Mouse (Mus musculus) megakaryocyte, embryonic 14.5 days (primary cell): Measurements from ENCODE around the gene Zfp827. TPM values are rescaled to one million over a fixed set of nuclear protein-coding genes. Genes with fewer than 3 reads are reported as not detected.

ENCODE experiments used
- H3K27me3 ChIP-seq: replicated peaks from 2 replicates; pipeline ENCODE3; 2012; ENCODE audit warnings: inconsistent platforms
- H3K36me3 ChIP-seq: replicated peaks from 2 replicates; pipeline ENCODE3; 2012; ENCODE audit warnings: low read length, inconsistent platforms, mixed read lengths
- H3K4me1 ChIP-seq: 2 replicates; pipeline ENCODE4 v1.6.1; 2012; ENCODE audit warnings: inconsistent platforms
- H3K4me3 ChIP-seq: replicated peaks from 2 replicates; pipeline ENCODE3; 2012; ENCODE audit warnings: moderate library complexity, mild to moderate bottlenecking, inconsistent platforms
- H3K9me3 ChIP-seq: 2 replicates; pipeline ENCODE4 v1.6.1; 2012; ENCODE audit warnings: inconsistent platforms
- FLI1 ChIP-seq: IDR thresholded peaks from 2 replicates; pipeline ENCODE4 v1.6.1; 2012; ENCODE audit warnings: low read length, inconsistent platforms, mixed read lengths
- GATA1 ChIP-seq: IDR thresholded peaks from 3 replicates; pipeline ENCODE4 v1.6.1; 2012; ENCODE audit warnings: mixed read lengths, low read length, inconsistent platforms, borderline replicate concordance
- polyA plus RNA-seq: library from polyadenylated mRNA; stranded (reverse); fragments of >175 nt; gene quantifications from 2 replicates; pipeline ENCODE4 v1.2.3, GENCODE M21; 2012; ENCODE audit warnings: low replicate concordance; ENCODE audit not compliant: insufficient read depth

Gene Zfp827
- polyA plus RNA-seq, 1 experiment = 2.9 TPM

- no peaks in the 10 kb centered on the region for H3K36me3 ChIP-seq
- H3K9me3 ChIP-seq = peaks cover 10% of the 10 kb centered on the region
- no peak overlapping the region for H3K4me3 ChIP-seq
- TF ChIP-seq GATA1 = no peak
- TF ChIP-seq FLI1 = no peak
- H3K27me3 ChIP-seq = peaks cover 2% of the 10 kb centered on the region
- no peaks in the 10 kb centered on the region; the same call in 1 of the 2 replicates for H3K4me1 ChIP-seq
Measured at GRCm38 (mm10) chr8:79201446-79202147, 173.4 kb downstream of the Zfp827 start.

GRCm38 (mm10) chr8:79206895-79207294 lies 178.7 kb downstream of the Zfp827 start:
- Histone ChIP-seq H3K9me3 (peaks cover 15% of the 10 kb centered on the region), H3K36me3 (no peaks in the 10 kb centered on the region), H3K27me3 (no peaks in the 10 kb centered on the region), H3K4me3 (no peak overlapping the region), H3K4me1 (peaks cover 4% of the 10 kb centered on the region; the same call in 1 of the 2 replicates)
- no peak for TF ChIP-seq GATA1

GRCm38 (mm10) chr8:79208181-79208580 lies 179.9 kb downstream of the Zfp827 start:
- Histone ChIP-seq H3K4me3 (no peak overlapping the region), H3K36me3 (no peaks in the 10 kb centered on the region), H3K27me3 (peaks cover 2% of the 10 kb centered on the region), H3K4me1 (0 out of 2 replicates have a peak, but pooled peaks cover 4% of the 10 kb centered on the region), H3K9me3 (peaks cover 12% of the 10 kb centered on the region)
- TF ChIP-seq GATA1 = no peak
- no peak for TF ChIP-seq FLI1

GRCm38 (mm10) chr8:79208691-79209640 lies 180.7 kb downstream of the Zfp827 start:
- H3K9me3 ChIP-seq = peaks cover 10% of the 10 kb centered on the region
- H3K4me1 ChIP-seq = 0 out of 2 replicates have a peak, but pooled peaks cover 4% of the 10 kb centered on the region
- H3K4me3 ChIP-seq = no peak overlapping the region
- TF ChIP-seq GATA1 (no peak), FLI1 (no peak)
- H3K27me3 ChIP-seq = peaks cover 2% of the 10 kb centered on the region
- no peaks in the 10 kb centered on the region for H3K36me3 ChIP-seq

- Histone ChIP-seq H3K9me3 (peaks cover 9% of the 10 kb centered on the region; the same call in 1 of the 2 replicates), H3K36me3 (no peaks in the 10 kb centered on the region), H3K4me3 (no peak overlapping the region), H3K27me3 (peaks cover 2% of the 10 kb centered on the region), H3K4me1 (0 out of 2 replicates have a peak, but pooled peaks cover 4% of the 10 kb centered on the region)
- TF ChIP-seq FLI1 (no peak), GATA1 (no peak)
Measured at GRCm38 (mm10) chr8:79209641-79210358, 181.6 kb downstream of the Zfp827 start.

GRCm38 (mm10) chr8:79211630-79212029 lies 183.4 kb downstream of the Zfp827 start:
- 0 out of 2 replicates have a peak, but pooled peaks cover 4% of the 10 kb centered on the region for H3K4me1 ChIP-seq
- no peak overlapping the region for H3K4me3 ChIP-seq
- H3K36me3 ChIP-seq = no peaks in the 10 kb centered on the region
- H3K27me3 ChIP-seq = peaks cover 2% of the 10 kb centered on the region
- peaks cover 9% of the 10 kb centered on the region; the same call in 1 of the 2 replicates for H3K9me3 ChIP-seq
- no peak for TF ChIP-seq GATA1
- TF ChIP-seq FLI1 = no peak

- no peaks in the 10 kb centered on the region for H3K4me1 ChIP-seq
- no peak for TF ChIP-seq FLI1
- no peaks in the 10 kb centered on the region for H3K27me3 ChIP-seq
- peaks cover 11% of the 10 kb centered on the region for H3K9me3 ChIP-seq
- no peak overlapping the region for H3K4me3 ChIP-seq
- H3K36me3 ChIP-seq = no peaks in the 10 kb centered on the region
Measured at GRCm38 (mm10) chr8:79222106-79222751, 194.0 kb downstream of the Zfp827 start.

GRCm38 (mm10) chr8:79222752-79223141 lies 194.5 kb downstream of the Zfp827 start:
- no peaks in the 10 kb centered on the region for H3K27me3 ChIP-seq
- H3K36me3 ChIP-seq = no peaks in the 10 kb centered on the region
- H3K9me3 ChIP-seq = peaks cover 12% of the 10 kb centered on the region
- TF ChIP-seq GATA1 (no peak), FLI1 (no peak)
- no peak overlapping the region for H3K4me3 ChIP-seq
- H3K4me1 ChIP-seq = no peaks in the 10 kb centered on the region

GRCm38 (mm10) chr8:79224363-79224762 lies 196.1 kb downstream of the Zfp827 start:
- no peak overlapping the region for H3K4me3 ChIP-seq
- no peaks in the 10 kb centered on the region for H3K4me1 ChIP-seq
- no peaks in the 10 kb centered on the region for H3K27me3 ChIP-seq
- peaks cover 24% of the 10 kb centered on the region for H3K9me3 ChIP-seq
- no peaks in the 10 kb centered on the region for H3K36me3 ChIP-seq
- no peak for TF ChIP-seq FLI1
- TF ChIP-seq GATA1 = no peak
